Mouse (Mus musculus): Measurements from ENCODE around the gene Pdf. TPM values are rescaled to one million over a fixed set of nuclear protein-coding genes. Genes with fewer than 3 reads are reported as not detected.

Pdf gene
- polyA plus RNA-seq (2017; shearing (Covaris generic)), result 16.5 TPM

DNA sequence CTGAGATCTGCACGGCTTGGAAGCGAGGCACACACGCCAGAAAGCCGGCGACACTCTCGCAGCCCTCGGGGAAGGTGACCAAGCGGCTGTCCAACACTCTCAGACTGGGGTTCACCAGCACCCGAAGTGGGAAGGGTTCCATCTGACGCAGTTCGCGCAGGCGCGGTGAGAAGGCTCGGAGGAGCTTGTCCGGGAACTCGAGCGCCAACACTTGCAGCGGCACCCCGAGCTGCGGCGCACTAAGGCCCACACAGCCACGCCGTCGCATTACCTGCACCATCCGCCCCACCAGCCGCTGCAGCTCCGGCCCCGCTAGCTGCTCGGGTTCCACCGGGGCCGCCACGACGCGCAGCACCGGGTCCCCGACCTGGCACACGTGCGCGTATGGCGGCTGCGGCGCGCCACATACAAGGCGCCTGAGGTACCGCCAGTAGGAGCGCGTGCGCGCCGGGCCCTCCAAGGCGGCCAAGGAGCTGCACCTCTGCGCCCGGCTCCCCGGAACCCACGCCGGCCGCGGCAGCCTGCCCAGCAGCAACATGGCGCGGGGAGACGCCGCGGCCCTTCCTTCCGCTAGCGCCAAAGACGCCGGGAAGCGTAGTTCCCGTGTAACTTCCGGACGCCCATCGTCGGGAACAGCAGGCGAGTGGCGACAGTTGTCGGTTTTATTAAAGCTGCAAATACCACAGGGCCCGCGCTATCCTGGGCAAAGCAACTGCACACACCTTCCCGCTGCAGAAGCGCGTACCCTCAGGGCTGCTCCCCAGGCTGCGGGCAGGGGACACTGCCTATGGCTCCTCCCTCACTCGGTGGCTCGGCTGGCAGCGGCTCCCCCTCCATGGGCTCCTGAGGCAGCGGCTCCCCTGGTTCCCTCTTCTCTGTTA, at the start of gene Pdf:
Pdf (minus strand) TSS at position 554 of the 881 bp plus-strand sequence.

DNA sequence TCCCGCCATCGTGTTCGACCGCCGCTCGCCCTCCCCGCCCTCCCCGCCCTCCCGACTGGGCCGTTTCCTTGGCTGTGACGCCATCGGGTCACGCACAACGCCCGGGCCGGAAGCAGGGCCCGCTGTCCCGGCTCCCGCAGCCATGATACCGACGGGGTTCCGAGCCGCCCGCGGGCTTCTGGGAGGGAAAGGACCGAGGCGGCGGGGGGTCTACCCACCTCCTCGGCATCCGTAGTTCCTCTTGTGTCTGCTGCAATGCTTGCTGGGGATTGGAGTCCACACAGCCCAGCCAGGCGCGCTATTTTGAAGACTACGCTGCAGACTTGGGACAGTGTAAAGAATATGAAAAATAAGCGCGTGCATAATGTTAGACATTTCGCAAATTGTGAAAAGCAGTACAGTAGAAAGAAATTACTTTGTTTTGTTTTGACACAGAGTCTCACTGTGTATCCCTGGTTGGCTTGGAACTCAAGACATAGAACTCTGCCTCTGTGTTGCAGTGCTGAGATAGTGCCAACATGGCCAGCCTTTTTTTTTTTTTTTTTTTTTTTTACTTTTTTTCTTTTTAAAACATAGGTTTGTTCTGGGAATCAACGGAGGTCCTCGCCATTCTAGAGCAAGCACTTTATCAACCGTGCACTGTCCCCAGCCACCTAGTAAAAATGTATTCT, 48.1 kb upstream of the Pdf start, which contains the start of gene Terf2:
Terf2 (minus strand) TSS at position 182 of the 671 bp plus-strand sequence.

DNA sequence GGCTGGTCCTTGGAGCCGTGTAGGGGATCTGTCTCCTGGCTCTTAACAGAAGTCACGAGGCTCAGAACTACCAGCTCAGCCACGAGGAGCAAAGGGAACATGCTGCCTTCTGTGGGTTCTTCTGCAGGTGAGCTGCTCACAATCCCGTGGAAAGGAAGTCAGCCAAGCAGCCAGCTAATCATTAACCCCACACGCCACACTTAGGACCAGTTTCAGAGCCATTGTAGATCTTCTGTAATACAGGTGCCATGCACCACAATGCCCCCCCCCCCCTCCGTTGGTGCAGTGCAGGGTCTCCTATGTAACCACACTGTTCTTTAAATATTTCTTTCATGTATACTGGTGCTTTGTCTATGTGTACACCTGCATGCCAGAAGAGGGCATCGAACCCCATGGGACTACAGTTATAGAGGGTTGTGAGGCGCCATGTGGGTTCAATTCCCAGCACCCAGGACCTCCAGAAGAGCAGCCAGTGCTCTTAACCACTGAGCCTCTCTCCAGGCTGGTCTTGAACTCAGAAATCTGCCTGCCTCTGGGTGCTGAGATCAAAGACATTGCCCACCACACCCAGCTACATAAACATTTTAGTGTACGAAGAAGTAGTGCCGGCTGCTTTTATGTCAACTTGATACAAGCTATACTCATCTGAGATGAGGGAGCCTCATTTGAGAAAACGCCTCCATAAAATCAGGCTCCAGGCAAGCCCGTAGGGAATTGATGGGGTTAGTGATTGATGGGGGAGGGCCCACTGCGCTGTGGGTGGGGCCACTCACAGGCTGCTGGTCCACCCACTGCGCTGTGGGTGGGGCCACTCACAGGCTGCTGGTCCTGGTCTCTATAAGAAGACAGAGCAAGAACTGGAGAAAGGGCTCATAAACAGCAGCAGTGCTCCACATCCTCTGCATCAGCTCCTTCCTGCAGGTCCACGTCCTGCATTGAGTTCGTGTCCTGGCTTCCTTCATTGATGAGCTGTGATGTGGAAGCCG, 17.4 kb upstream of the Pdf start, which contains the start of gene Tmed6:
Tmed6 (minus strand) TSS at position 134 of the 986 bp plus-strand sequence.

DNA sequence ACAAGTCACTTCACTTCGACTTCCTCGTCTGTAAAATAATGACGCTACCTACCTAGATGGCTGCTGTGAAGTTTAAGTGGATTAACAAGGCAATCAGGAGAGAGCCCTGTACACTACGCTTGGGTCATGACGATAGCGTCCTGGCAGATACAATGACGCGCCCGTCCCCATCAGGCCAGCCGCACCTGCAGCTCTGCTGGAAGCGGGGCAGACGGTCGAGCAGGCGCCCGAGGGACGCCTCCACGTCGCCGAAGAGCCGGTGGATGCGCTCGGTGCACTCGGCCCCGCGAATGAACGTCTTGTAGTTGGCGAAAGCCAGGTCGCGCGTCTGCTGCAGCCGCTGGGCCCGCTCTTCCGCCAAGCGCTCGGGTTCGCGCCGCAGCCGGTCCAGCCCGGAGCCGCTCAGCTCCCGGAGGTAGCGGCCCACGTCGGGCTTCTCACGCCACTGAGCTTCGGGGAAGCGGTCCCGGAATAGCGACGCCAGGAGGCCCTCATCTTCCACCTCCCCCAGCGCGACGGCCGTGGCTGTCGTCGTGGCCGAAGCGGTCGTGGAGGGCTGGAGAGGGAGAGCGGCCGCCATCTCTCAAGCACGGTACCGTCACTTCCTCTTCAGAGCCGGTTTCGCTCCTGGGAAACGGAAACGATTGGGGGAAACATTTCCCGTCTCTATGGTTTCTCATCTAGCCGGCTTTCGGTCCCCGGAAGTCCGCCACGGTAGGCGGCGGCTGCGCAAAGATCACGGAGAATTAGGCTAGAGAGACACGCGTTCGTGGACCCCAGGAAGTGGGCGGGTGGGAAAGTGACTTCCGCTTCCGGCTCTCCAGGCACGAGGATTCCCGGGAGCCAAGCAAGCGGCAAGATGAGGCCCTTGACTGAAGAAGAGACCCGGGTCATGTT, 7.9 kb upstream of the Pdf start, which contains the start of the genes Cog8 and Nip7:
Cog8 (minus strand) TSS at position 614 of the 897 bp plus-strand sequence.
Nip7 (plus strand) TSS at position 802 of the 897 bp plus-strand sequence.

DNA sequence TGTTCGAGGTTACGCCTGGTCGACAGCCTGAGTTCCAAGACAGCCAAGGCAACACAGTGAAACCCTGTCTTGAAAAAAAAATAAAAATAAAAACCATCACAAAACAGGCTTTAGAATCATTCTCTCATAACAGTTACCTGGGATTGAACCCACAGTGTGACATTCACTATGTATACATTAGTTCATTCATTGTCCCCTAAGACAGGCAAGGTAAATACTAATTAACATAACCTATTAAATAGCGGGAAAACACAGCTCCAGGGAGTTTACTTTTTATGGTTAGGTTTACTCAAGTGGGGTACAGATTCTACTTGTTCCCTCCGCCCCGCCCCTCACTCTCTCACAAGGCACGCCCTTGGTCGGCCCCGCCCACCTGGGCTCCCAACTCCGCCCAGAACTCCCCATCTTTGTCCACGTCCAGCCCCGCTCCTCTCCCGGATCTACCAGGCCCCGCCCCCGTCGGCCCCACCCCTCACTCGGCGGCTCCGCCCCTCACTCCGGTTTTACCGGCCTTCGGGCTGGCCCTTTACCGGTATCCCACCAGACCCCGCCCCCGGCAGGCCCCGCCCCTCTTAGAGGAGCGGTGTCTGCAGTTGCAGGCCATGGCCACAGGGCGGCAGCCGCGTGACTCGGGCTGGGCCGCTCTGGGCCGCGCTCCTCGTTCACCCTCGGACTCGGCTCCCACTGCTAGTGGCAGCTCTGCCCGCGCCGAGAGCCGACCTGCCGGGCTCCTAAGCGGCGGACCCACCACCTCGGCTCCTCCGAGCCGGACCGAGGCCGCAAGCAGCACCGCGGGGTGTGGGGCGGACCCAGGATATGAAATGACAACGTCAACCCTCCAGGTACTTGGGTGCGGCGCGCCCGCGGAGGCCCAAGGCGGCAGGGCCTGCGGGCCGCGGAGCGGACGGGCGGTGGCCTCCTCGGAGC, 17.5 kb downstream of the Pdf start, which contains the start of gene Vps4a:
Vps4a (plus strand) TSS at position 573 of the 927 bp plus-strand sequence.

Other genes with a start within 250 kb of the Pdf start
- not detected for gene Has3, start 178.4 kb downstream of the Pdf start, polyA plus RNA-seq (2017; shearing (Covaris generic))
- gene Utp4, start 155.0 kb downstream of the Pdf start, polyA plus RNA-seq (2017; shearing (Covaris generic)), result 59.9 TPM
- 9.1 TPM for gene Sntb2, start 112.9 kb downstream of the Pdf start, polyA plus RNA-seq (2017; shearing (Covaris generic))
- gene Vps4a, start 17.4 kb downstream of the Pdf start, polyA plus RNA-seq (2017; shearing (Covaris generic)), result 70.0 TPM
- gene Cog8, start 8.1 kb upstream of the Pdf start, polyA plus RNA-seq (2017; shearing (Covaris generic)), result 74.1 TPM
- 82.4 TPM for gene Nip7, start 8.3 kb upstream of the Pdf start, polyA plus RNA-seq (2017; shearing (Covaris generic))
- gene Tmed6, start 17.0 kb upstream of the Pdf start, polyA plus RNA-seq (2017; shearing (Covaris generic)), result not detected
- 28.7 TPM for gene Terf2, start 47.9 kb upstream of the Pdf start, polyA plus RNA-seq (2017; shearing (Covaris generic))
- gene Cyb5b, start 102.0 kb upstream of the Pdf start, polyA plus RNA-seq (2017; shearing (Covaris generic)), result 69.8 TPM
- gene Nfat5, start 244.9 kb upstream of the Pdf start, polyA plus RNA-seq (2017; shearing (Covaris generic)), result 23.4 TPM